Mouse (Mus musculus) forebrain, embryonic 14.5 days (tissue): ENCODE results near the gene Pcsk6. TPM values are rescaled to one million over a fixed set of nuclear protein-coding genes. Genes with fewer than 3 reads are reported as not detected.

Experiments
- ATAC-seq: fragments of 200-750 bp; cut with Nextera tagmentation; 2 replicates; pipeline ENCODE4 v1.8.0; 2017; ENCODE audit warnings: mild to moderate bottlenecking, moderate library complexity
- DNase-seq: peaks from one replicate; pipeline ENCODE4 v3.0.0-alpha.2; 2015; ENCODE audit warnings: low spot score
- H3K27ac ChIP-seq: fragments of 300-500 bp; sonication (generic); 2 replicates; pipeline ENCODE4 v1.5.1; 2014; ENCODE audit warnings: low read depth, mild to moderate bottlenecking, control low read depth, low read length, moderate library complexity
- H3K27me3 ChIP-seq: fragments of 300-500 bp; sonication (generic); replicated peaks from 2 replicates; pipeline ENCODE4 v1.6.1; 2014; ENCODE audit warnings: low read length, control low read depth, mixed read lengths; ENCODE audit not compliant: control insufficient read depth, insufficient read depth
- H3K36me3 ChIP-seq: fragments of 300-500 bp; sonication (generic); 2 replicates; pipeline ENCODE4 v1.6.1; 2014; ENCODE audit warnings: low read length, control low read depth; ENCODE audit not compliant: control insufficient read depth, insufficient read depth
- H3K4me1 ChIP-seq: fragments of 300-500 bp; sonication (generic); 2 replicates; pipeline ENCODE4 v1.6.1; 2014; ENCODE audit warnings: antibody characterized with exemption, low read length, control low read depth; ENCODE audit not compliant: control insufficient read depth, insufficient read depth
- H3K4me2 ChIP-seq: fragments of 300-500 bp; sonication (generic); 2 replicates; pipeline ENCODE4 v1.6.1; 2014; ENCODE audit warnings: mild to moderate bottlenecking, control low read depth, low read length
- H3K4me3 ChIP-seq: fragments of 300-500 bp; sonication (generic); 2 replicates; pipeline ENCODE4 v1.5.1; 2014; ENCODE audit warnings: low read depth, low read length, control low read depth
- H3K9ac ChIP-seq: fragments of 300-500 bp; sonication (generic); 2 replicates; pipeline ENCODE4 v1.6.1; 2014; ENCODE audit warnings: mild to moderate bottlenecking, low read length, control low read depth, moderate library complexity
- H3K9me3 ChIP-seq: fragments of 300-500 bp; sonication (generic); replicated peaks from 2 replicates; pipeline ENCODE4 v1.6.1; 2016; ENCODE audit warnings: low read length, control low read depth, mixed read lengths; ENCODE audit not compliant: control insufficient read depth
- WGBS: fragments of 180-500 bp; shearing (Covaris S2); extraction: QIAGEN DNeasy Blood & Tissue Kit; methylation state at CpG from one replicate; pipeline ENCODE4 v1.1.7; 2014; 5-methylcytosine and 5-hydroxymethylcytosine counted together
- polyA plus RNA-seq: library from polyadenylated mRNA; unstranded; fragments of >200 nt; fragmentation: Nextera tagmentation; extraction: Ambion mirVana; gene quantifications from 2 replicates; pipeline ENCODE4 v1.2.1, GENCODE M21; 2014

Gene Pcsk6
- polyA plus RNA-seq, 1 experiment from 2014 or later: 1.4 TPM

DNA sequence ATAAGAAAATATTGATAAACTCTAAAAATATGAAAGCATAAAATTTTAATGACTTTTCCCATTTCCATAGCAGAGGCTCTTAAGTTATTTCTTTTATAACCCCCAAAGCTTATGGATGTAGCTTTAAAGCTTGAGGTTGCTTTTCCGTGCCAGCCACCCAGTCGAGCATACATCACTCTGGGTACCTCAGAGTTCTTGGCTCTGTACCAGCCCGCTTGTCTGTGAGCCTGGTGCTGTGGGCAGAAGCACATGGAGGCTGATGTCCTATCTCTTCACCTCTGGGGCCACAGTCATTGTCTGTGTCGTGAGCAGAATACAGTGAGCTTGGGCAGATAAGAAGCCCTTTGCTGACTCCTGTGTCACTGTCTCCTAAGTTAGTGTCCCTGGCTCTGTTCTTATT is 126.7 kb downstream of the Pcsk6 start:
- Histone ChIP-seq H3K27ac (no peak overlapping the region), H3K9me3 (no peaks in the 10 kb centered on the region), H3K4me2 (no peak overlapping the region), H3K9ac (no peak overlapping the region), H3K27me3 (no peaks in the 10 kb centered on the region), H3K4me1 (no peaks in the 10 kb centered on the region), H3K36me3 (no peaks in the 10 kb centered on the region), H3K4me3 (no peak overlapping the region)
- no peak for DNase-seq
- no peak for ATAC-seq
- 87% methylated on average over 4 of the region's 4 CpGs for WGBS

DNA sequence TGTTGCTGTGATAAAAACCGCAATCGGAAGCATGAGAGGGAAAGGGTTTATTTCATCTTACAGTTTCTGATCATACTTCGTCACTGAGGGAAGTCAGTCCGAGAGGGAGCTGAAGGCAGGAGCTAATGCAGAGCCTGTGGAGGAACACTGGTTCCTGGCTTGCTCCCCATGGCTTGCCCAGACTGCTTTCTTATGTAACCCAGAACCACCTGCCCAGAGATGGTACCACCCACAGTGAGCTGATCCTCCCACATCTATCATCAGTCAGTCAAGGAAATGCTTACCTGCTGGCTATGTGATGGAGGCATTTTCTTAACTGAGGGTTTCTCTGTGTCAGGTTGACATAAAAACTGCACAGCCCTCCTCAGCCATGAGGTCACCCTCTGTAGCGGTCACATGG is 127.2 kb downstream of the Pcsk6 start:
- WGBS: 95% methylated on average over 5 of the region's 5 CpGs
- H3K36me3 ChIP-seq: no peaks in the 10 kb centered on the region

DNA sequence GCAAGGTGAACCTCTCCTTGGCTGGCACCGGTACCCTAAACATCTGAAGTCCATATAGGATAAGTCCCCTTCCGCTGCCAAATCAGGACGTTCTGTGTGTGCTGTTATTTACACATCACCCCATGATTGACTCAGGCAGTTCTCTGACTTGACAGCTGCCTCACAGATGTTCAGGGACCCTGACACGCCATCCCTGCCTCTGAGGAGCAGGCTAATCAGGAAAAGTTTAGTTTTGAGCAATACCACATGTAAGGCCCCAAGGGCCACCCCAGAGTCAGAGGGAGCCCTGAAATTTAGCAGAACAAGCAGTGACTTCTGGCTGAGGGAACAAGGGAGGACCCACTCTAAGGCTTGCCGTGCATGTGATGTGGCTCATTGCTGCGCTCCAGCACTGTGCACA is 130.8 kb downstream of the Pcsk6 start:
- DNase-seq (no peak), ATAC-seq (no peak)
- H3K36me3 ChIP-seq: no peaks in the 10 kb centered on the region
- no peaks in the 10 kb centered on the region for H3K4me1 ChIP-seq
- H3K4me2 ChIP-seq: no peak overlapping the region
- whole genome bisulfite sequencing: 91% methylated on average over 6 of the region's 6 CpGs
- H3K27me3 ChIP-seq: no peaks in the 10 kb centered on the region
- no peak overlapping the region for H3K27ac ChIP-seq
- H3K9ac ChIP-seq: no peak overlapping the region
- no peak overlapping the region for H3K4me3 ChIP-seq
- no peaks in the 10 kb centered on the region for H3K9me3 ChIP-seq

More for the DNA sequence above, 127.2 kb downstream of the Pcsk6 start:
- Histone ChIP-seq H3K9ac (no peak overlapping the region), H3K4me3 (no peak overlapping the region), H3K9me3 (no peaks in the 10 kb centered on the region), H3K27me3 (no peaks in the 10 kb centered on the region), H3K27ac (no peak overlapping the region), H3K4me2 (no peak overlapping the region), H3K4me1 (no peaks in the 10 kb centered on the region)
- ATAC-seq (no peak), DNase-seq (no peak)

GRCm38 (mm10) chr7:65993410-65993809 is 131.9 kb downstream of the Pcsk6 start:
- Histone ChIP-seq H3K4me1 (no peaks in the 10 kb centered on the region), H3K9ac (no peak overlapping the region), H3K27ac (no peak overlapping the region), H3K4me2 (no peak overlapping the region), H3K9me3 (no peaks in the 10 kb centered on the region), H3K4me3 (no peak overlapping the region), H3K27me3 (no peaks in the 10 kb centered on the region), H3K36me3 (no peaks in the 10 kb centered on the region)
- ATAC-seq (no peak), DNase-seq (no peak)
- 74% methylated on average over 3 of the region's 3 CpGs for WGBS

DNA sequence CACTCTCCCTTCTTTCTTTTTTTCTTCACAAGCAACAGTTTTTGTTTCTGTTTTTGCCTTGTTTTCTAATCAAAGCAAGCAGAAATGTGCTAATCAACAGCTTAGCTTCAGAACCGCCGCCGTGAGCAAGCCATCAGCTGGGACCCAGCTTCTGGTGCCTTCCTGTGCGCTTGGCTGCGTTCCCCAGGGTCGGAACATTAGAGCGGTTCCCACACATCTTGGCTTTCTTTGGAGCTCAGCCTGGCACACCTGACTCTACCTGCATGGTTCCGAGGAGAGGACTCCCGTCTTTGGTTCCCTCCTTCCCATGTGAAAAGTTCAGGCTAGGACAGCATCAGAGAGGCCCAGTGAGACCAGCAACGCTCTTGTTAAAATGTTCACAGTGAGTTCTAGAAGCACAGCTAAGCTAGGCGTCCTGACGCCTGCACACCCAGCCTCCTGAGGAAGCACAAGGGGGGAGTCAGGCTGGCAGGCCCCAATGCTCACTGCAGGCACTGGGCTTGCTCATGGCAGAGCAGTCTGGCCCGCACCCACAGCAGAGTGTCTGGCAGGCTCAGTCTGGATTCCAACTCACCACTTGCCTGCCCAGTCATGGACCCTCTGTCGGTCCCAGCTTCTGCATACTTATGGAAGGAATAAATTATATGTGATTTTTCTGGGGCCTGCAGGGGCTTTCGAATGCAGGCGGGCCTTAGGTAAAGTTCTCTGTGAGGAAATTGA is 139.7 kb downstream of the Pcsk6 start:
- Histone ChIP-seq H3K9me3 (no peaks in the 10 kb centered on the region), H3K27ac (no peak overlapping the region), H3K4me2 (no peak overlapping the region), H3K27me3 (no peaks in the 10 kb centered on the region), H3K36me3 (no peaks in the 10 kb centered on the region), H3K4me3 (no peak overlapping the region), H3K9ac (no peak overlapping the region), H3K4me1 (no peaks in the 10 kb centered on the region)
- 87% methylated on average over 16 of the region's 16 CpGs for WGBS
- ATAC-seq (no peak), DNase-seq (no peak)

DNA sequence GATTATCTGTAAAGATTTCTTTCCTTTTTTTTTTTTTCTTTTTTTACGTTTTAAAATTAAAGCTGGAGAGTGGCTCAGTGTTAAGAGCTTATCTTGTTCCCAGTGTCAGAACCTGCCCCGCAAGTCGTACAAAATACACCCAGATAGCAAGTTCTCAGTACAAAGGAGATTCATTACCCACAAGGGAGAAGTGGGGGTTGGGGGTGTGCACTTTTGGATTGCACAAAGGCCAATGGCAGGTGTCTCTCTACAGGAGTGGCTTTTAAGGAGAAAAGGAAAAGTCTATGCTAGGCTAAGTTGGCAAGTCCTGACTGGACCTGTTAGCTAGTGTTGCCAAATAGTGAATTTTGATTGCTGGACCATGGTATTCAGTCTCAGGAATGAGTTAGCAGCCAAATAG is 140.3 kb downstream of the Pcsk6 start:
- Histone ChIP-seq H3K4me1 (no peaks in the 10 kb centered on the region), H3K4me3 (no peak overlapping the region), H3K9ac (no peak overlapping the region), H3K9me3 (no peaks in the 10 kb centered on the region), H3K27ac (no peak overlapping the region), H3K36me3 (no peaks in the 10 kb centered on the region), H3K27me3 (no peaks in the 10 kb centered on the region), H3K4me2 (no peak overlapping the region)
- WGBS: 64% methylated on average over 3 of the region's 3 CpGs
- DNase-seq (no peak), ATAC-seq (no peak)

DNA sequence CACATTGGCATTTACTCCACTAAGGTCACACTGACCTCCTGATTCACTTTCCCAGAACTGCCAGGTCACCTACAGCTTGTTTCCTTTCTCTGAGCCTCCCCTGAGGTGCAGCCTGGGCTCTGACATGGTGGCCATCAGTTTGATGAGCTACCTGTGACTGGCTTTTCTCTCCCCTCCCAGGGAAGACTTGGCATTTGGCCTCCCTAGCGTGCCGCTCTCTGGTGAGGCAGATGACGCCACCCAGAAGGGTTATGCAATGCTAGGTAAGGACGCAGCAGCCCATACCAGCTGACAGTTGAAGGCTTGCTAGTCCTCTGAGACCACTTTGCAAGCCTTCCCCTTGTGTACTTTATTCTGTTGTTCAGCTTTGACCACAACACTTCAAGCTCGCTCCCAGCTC is 141.9 kb downstream of the Pcsk6 start:
- H3K9ac ChIP-seq: no peak overlapping the region
- no peaks in the 10 kb centered on the region for H3K4me1 ChIP-seq
- H3K27ac ChIP-seq: no peak overlapping the region
- DNase-seq (no peak), ATAC-seq (no peak)
- no peak overlapping the region for H3K4me3 ChIP-seq
- H3K27me3 ChIP-seq: no peaks in the 10 kb centered on the region
- H3K36me3 ChIP-seq: no peaks in the 10 kb centered on the region
- 94% methylated on average over 5 of the region's 5 CpGs for WGBS
- no peak overlapping the region for H3K4me2 ChIP-seq
- no peaks in the 10 kb centered on the region for H3K9me3 ChIP-seq

DNA sequence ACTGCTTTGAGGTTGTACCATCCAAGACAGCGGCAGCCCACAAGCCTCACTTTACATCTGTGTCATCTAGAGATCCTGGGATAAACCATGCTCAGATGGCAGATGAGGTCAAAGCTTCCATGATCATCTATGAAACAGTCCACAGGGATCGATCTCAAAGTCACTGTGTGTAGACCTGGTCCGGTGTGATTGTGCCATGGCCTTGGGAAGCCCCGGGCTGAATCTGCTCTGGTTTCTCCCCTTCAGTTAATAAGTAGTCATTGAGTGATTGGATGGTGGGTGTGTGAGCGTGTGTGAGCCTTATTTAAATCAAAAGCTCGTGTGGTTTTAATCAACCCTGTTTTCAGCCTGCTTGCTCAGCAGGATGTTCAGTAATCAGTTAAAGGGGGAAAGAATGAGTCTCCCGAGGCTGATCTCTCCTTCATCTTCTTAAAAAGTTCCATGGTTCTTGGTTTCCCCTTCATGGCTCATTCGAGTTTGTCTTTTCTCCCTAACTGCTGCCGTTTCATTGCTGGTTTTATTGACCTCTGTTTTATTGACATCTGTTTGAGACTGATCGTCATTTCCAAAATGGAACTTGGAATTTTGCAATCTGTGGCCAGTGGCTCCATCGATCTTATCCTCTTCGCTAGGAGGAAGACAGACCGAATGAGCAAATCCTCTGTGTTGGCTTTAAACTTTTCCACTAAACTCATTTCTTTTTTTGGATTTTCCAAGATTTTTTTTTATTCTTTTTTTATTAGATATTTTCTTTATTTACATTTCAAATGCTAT is 142.5 kb downstream of the Pcsk6 start:
- no peaks in the 10 kb centered on the region for H3K9me3 ChIP-seq
- ATAC-seq: no peak
- 62% methylated on average over 13 of the region's 13 CpGs for WGBS
- H3K4me2 ChIP-seq: no peak overlapping the region
- no peak overlapping the region for H3K9ac ChIP-seq
- H3K4me3 ChIP-seq: no peak overlapping the region
- H3K4me1 ChIP-seq: no peaks in the 10 kb centered on the region
- H3K27ac ChIP-seq: no peak overlapping the region
- no peaks in the 10 kb centered on the region for H3K36me3 ChIP-seq
- no peak for DNase-seq
- no peaks in the 10 kb centered on the region for H3K27me3 ChIP-seq

- Histone ChIP-seq H3K9ac (no peak overlapping the region), H3K27me3 (no peaks in the 10 kb centered on the region), H3K4me2 (no peak overlapping the region), H3K36me3 (no peaks in the 10 kb centered on the region), H3K27ac (no peak overlapping the region), H3K4me1 (no peaks in the 10 kb centered on the region), H3K4me3 (no peak overlapping the region), H3K9me3 (no peaks in the 10 kb centered on the region)
- 89% methylated on average over 10 of the region's 10 CpGs for WGBS
- DNase-seq (no peak), ATAC-seq (no peak)
Observed at GRCm38 (mm10) chr7:66005066-66005465, 143.5 kb downstream of the Pcsk6 start.
